Mouse (Mus musculus) 3134 (cell line): ENCODE data around the gene Foxi1.
"Not testable (repeated sequence)": the region's sequence is repeated elsewhere in the genome, so short reads cannot be mapped to it uniquely, and the experiment has no call there.

ENCODE experiments used
- DNase-seq: peaks from one replicate; pipeline ENCODE4 v3.0.0-alpha.2; 2011; ENCODE audit warnings: low spot score; ENCODE audit not compliant: insufficient read length; ENCODE audit errors: extremely low read depth

Foxi1 gene

DNA sequence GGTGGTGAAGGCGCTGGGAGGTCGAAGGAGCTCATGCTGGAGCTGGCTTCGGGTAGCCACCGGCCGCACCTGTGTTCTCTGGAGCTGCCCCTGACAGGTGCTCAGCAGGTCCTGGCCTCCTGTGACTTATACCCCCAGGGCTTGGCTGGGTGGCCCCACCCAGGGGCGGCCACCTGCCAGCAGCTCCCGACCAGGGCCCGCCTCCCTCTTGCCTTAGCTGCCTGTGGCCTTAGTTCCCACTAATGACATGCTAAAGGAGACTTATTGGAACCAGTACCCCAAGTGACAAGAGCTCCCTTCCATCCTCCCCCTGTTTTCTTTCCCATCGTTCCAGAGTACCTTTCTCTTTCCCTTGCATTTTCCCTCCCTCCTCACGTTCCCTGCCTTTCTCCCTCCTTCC is at the start of gene Foxi1:
TSS of gene Foxi1 (minus strand) at position 101 of the 400 bp plus-strand sequence.
- DNase-seq = no peak

DNA sequence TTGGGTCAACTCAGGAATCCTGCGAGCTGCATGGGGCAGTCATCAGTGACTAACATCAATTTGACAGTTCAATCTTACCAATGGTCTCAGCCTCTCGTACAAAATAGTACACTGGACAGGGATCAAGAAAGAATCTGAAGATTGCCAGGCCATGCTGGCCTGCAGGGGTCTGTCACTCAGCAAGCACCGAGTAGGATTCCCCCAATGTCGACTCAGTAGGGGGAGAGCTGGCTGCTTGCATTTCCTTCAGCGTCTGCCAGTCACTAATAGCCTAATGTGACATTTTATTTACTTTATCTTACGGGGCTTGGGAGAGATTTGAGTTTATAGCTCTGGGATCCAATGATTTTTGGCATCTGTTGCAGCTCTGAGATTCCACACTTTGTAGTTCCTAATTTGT is 35.1 kb upstream of the Foxi1 start:
- no peak for DNase-seq

GRCm38 (mm10) chr11:34240252-34240651 is 32.4 kb upstream of the Foxi1 start:
- DNase-seq = no peak

- DNase-seq = no peak
Measured at GRCm38 (mm10) chr11:34239691-34240090, 31.8 kb upstream of the Foxi1 start.

GRCm38 (mm10) chr11:34236885-34237284 is 29.0 kb upstream of the Foxi1 start:
- DNase-seq = no peak

- DNase-seq = no peak
Measured at GRCm38 (mm10) chr11:34236091-34236759, 28.3 kb upstream of the Foxi1 start.

DNA sequence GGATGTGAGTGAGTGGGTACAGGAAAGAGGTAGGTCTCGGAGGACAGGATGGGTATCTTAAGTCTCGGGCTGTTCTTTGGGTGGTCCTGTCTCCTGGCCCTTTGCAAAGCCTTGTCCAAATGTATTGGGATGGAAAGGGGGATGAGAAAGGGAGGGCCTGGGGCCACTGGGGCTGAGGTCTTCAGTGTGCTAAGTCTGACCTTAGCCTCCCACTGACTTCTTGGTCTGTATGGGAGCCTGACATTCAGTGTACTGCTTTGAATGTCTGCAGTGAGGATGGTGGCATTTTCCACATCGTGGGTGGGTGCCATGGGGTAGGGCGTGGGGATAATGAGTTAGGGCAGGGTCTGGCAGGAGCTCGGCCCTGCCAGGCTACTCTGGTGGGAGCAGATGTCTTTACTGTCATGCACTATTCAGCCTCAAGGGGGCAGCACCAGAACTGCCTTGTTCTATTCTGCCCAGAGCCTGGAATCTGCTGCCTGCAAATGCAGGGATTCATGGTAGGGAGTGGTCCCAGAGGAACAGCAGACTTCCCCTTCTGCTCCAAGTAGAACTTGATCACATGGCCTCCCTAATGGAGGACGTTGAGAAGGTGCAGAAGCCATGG is 21.0 kb upstream of the Foxi1 start:
- no peak for DNase-seq

DNA sequence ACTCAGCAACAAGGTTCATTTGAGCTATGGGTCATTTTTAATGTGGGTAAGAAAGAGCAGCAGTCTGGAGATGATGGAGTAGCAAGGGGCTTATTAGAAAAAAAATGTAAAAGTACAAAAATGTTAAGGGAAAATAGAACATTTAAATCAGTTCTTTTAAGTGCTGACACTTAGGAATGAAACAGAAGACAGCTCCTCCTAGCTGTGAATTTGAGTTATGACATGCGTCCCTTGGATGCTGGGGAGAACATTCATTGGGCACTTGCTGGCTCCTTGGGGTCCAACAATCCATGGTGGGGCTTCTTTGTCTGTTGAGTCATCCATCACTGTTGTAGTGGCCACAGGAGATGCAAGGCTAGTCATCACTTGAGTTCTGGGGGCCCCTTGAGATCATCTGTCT is 19.3 kb upstream of the Foxi1 start:
- DNase-seq = no peak

GRCm38 (mm10) chr11:34220596-34220995 is 12.7 kb upstream of the Foxi1 start:
- not testable (repeated sequence) for DNase-seq

GRCm38 (mm10) chr11:34212853-34213252 is 5.0 kb upstream of the Foxi1 start:
- DNase-seq = no peak

- DNase-seq = no peak
Measured at GRCm38 (mm10) chr11:34202769-34203168, 5.1 kb downstream of the Foxi1 start.

DNA sequence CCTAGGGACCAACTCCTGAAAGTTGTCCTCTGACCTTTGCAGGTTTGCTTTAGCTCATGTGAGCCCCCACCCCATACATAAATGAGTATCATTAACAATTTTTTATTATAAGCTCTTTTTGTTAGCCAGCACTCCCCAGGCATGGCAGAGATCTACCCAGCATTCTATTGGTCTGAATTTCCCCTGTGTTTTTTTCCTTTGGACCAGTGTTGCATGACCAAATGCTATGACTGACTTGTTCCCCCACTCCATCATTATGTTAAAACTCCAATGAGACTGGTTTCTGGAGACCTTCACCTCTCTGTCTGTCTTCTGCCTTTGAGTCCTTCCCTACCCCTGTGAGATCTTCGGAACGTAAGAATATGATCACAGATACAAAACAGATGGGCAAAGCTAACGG is 12.7 kb downstream of the Foxi1 start:
- DNase-seq = no peak

DNA sequence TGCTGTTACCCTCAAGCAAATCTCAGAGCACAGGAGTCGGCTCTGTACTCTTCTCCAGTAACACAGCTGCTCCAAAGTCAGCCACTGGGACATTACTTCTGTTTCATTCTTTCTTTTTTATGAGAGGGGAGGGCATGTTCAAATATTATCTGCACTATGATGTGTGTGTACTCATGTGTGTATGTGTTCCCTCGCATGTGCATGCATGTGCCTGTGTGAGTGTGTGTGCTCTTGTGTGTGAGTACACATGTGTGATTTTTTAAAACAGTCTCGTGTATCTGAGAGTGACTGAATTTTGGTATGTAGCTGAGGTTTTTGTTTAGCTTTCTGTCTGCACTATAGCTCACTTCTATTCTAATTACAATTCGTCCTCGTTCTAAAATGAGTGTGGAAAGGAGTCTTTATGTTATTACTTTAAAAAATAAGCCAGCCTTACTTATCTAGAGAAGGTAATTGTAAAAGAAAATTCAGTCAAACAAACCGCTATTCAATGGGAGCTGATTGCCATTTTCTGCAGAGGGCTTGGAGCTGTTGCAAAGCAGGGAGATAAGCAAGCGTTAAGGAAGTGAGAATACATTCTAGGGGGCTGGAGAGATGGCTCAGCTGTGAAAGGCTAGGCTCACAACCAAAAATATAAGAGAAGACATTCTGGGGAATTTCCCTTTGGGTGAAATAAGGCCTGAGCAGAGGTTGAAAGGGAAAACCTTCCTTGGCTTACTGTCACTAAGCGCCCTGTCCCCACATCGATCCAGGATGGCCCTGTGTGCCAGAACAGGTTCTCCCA is 13.5 kb downstream of the Foxi1 start:
- no peak for DNase-seq

GRCm38 (mm10) chr11:34193658-34194057 is 14.2 kb downstream of the Foxi1 start:
- no peak for DNase-seq

- DNase-seq = no peak
Measured at GRCm38 (mm10) chr11:34184266-34184665, 23.6 kb downstream of the Foxi1 start.

GRCm38 (mm10) chr11:34181214-34182117 is 26.4 kb downstream of the Foxi1 start:
- no peak for DNase-seq

- no peak for DNase-seq
Measured at GRCm38 (mm10) chr11:34178752-34179151, 29.1 kb downstream of the Foxi1 start.

DNA sequence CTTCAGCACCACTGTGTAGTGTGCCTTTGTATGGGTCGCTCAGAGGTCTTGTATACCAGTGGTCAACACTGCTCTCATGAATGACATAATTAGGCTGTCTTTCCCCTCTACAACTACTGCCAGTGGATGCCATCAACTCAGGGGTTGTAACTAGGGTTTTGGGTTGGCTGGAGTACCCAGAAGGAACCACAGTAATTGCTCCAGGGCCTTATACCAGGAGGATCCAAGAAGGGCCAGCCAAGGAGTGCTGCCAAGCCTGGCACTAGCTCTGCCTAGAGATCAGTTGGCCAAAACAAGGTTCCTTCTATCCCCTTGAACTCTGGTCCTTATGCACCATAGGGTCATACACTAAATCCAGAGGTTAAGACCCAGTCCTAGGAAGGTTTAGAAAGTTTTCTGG is 31.5 kb downstream of the Foxi1 start:
- DNase-seq = no peak

- DNase-seq = no peak
Measured at GRCm38 (mm10) chr11:34171221-34171620, 36.7 kb downstream of the Foxi1 start.

DNA sequence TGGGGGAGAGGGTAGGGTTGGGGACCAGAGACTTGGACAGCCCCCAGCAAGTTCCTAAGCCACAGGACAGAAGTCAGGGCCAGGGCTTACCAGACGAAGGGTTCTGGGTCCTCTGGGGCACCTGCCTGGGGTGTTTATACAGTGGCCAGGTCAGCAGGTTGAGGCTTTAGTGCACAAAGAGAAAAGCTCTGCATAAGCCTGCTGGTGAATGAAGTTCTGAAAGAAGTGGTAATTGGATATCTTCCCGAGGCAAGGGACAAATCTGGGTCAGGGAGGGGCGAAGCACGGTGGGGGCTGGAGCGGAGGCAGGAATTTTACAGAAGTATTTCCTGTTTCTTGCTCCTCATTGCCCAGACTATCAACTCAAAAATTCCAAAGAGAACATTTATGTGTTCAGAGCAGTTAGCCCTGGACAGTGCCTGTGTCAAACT is 38.4 kb downstream of the Foxi1 start:
- no peak for DNase-seq

DNA sequence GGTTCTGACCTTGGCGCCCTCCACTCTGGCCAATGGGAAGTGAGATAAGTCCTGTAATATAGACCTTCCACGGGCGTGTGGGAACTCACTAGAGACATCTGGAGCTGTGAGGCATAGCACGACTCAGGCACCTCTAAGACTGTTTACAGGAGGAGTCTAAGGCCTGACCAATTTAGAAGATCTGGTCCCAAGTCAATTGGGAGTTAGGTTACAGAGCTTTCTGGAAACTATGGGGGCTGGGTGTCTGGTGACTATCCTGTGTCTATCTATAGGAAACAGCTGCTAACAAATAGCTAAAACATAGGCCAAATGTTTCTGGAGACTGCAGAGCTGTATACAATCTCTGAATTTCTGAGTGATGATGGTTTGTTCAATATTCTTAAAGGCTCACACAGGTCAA is 41.5 kb downstream of the Foxi1 start:
- no peak for DNase-seq
